ENCODE assay signal across 17 mouse cellular contexts in genomic region chr3:36532738-36533137, GRCm38 (mm10). TPM values are rescaled to one million over a fixed set of nuclear protein-coding genes. Genes with fewer than 3 reads are reported as not detected.
A peak's percentile ranks its signal among the peaks of the same experiment; 100 is the strongest.
DNase-seq lines count a peak whose midpoint lies in the region; ATAC-seq and TF ChIP-seq lines count a peak whose summit lies in the region.
"Had no signal": no experiment of that assay in that cellular context is flagged by ENCODE, and none has a peak within 500 bp of the region (broad histone marks: within the 10 kb centered on the region; RNA-seq: fewer than 3 reads in every experiment).

No protein-coding gene starts in this region.

- no peaks in the 10 kb centered on the region for H3K36me3 ChIP-seq in heart, postnatal 0 days (replicated peaks; ENCODE audit: control insufficient read depth, insufficient read depth, low read length)
- H3K36me3 ChIP-seq in heart, adult 2 months (ENCODE audit: control insufficient read depth, insufficient read depth, low read length) = no peaks in the 10 kb centered on the region
- H3K36me3 ChIP-seq in intestine, embryonic 14.5 days (ENCODE audit: control insufficient read depth, insufficient read depth, low read length) = no peaks in the 10 kb centered on the region
- H3K36me3 ChIP-seq: hindbrain, embryonic 10.5 days; midbrain, embryonic 15.5 days; neural tube, embryonic 12.5 days had no signal

- H3K4me1 ChIP-seq in heart, postnatal 0 days (ENCODE audit: control insufficient read depth, insufficient read depth) = peaks cover 27% of the 10 kb centered on the region
- peaks cover 3% of the 10 kb centered on the region for H3K4me1 ChIP-seq in heart, adult 2 months (ENCODE audit: control insufficient read depth, insufficient read depth, low read length)
- H3K4me1 ChIP-seq in brown adipose tissue, adult 24 weeks (ENCODE audit: control insufficient read depth, insufficient read depth, insufficient read length, low read length) = peaks cover 7% of the 10 kb centered on the region; the same call in 1 of the 2 replicates
- peaks cover 8% of the 10 kb centered on the region for H3K4me1 ChIP-seq in intestine, embryonic 14.5 days (replicated peaks; ENCODE audit: control insufficient read depth, insufficient read depth, low read length)

- H3K9ac ChIP-seq in heart, postnatal 0 days (replicated peaks; ENCODE audit: low read depth, low read length) = no peak overlapping the region
- H3K9ac ChIP-seq in heart, adult 2 months (ENCODE audit: low read depth, low read length) = no peak overlapping the region
- H3K9ac ChIP-seq in intestine, embryonic 14.5 days (ENCODE audit: low read length) = no peak overlapping the region
- H3K9ac ChIP-seq: midbrain, embryonic 15.5 days; neural tube, embryonic 12.5 days had no signal

- WGBS in heart, postnatal 0 days = 56% methylated on average over 7 of the region's 7 CpGs
- WGBS in heart, adult 2 months = 73% methylated on average over 7 of the region's 7 CpGs
- 28% methylated on average over 7 of the region's 7 CpGs for WGBS in intestine, embryonic 14.5 days

- peak overlapping the region; percentile 11 for H3K27ac ChIP-seq in heart, postnatal 0 days (ENCODE audit: low read depth)
- no peak overlapping the region for H3K27ac ChIP-seq in heart, adult 2 months
- no peak overlapping the region for H3K27ac ChIP-seq in brown adipose tissue, adult 24 weeks (replicated peaks; ENCODE audit: low read depth, low read length)
- peak overlapping the region; percentile 38; the same call in 1 of the 2 replicates for H3K27ac ChIP-seq in intestine, embryonic 14.5 days (ENCODE audit: low read depth)
- H3K27ac ChIP-seq: hindbrain, embryonic 10.5 days; midbrain, embryonic 15.5 days; neural tube, embryonic 12.5 days had no signal

- H3K9me3 ChIP-seq in heart, postnatal 0 days (replicated peaks; ENCODE audit: control insufficient read depth, low read length) = no peaks in the 10 kb centered on the region
- no peaks in the 10 kb centered on the region for H3K9me3 ChIP-seq in intestine, embryonic 14.5 days (ENCODE audit: control insufficient read depth, low read length)
- H3K9me3 ChIP-seq: hindbrain, embryonic 10.5 days; midbrain, embryonic 15.5 days; neural tube, embryonic 12.5 days had no signal

- no peak for TF ChIP-seq EP300 in heart, postnatal 0 days (IDR thresholded peaks at IDR 0.05; ENCODE audit: low read depth)
- TF ChIP-seq EP300 in heart, adult 2 months (IDR thresholded peaks at IDR 0.05; ENCODE audit: insufficient read depth, low read depth, low read length) = no peak

- no peak overlapping the region for H3K4me3 ChIP-seq in heart, postnatal 0 days (ENCODE audit: low read depth, low read length)
- no peak overlapping the region for H3K4me3 ChIP-seq in heart, adult 2 months
- 0 out of 2 replicates have a peak overlapping the region, but pooled peaks have one; percentile 0 for H3K4me3 ChIP-seq in brown adipose tissue, adult 24 weeks (ENCODE audit: insufficient read depth, low read depth, low read length)
- no peak overlapping the region for H3K4me3 ChIP-seq in intestine, embryonic 14.5 days (ENCODE audit: low read depth, low read length)

- DNase-seq in heart, postnatal 0 days (ENCODE audit: low spot score) = no peak
- no peak for DNase-seq in heart, adult 2 months
- peak; percentile 55 for DNase-seq in intestine, embryonic 14.5 days (ENCODE audit: low spot score)
- peak; percentile 31 for DNase-seq in retina, postnatal 1 day
- no peak for DNase-seq in gastrocnemius, postnatal 4 days (ENCODE audit: low spot score in 2 of 2)
- DNase-seq in spleen, adult 12 weeks (ENCODE audit: low spot score) = no peak
- DNase-seq: cerebellum, adult 9-10 months; gastrocnemius, postnatal 14 days; kidney, adult 8-10 months; thymus, postnatal 36 days had no signal

- H3K79me2 ChIP-seq in heart, adult 2 months (replicated peaks; ENCODE audit: control insufficient read depth, insufficient read depth, low read length) = no peaks in the 10 kb centered on the region

- ATAC-seq in heart, postnatal 0 days (ENCODE audit: insufficient read depth, low read depth) = no peak
- no peak; the same call in 1 of the 2 replicates for ATAC-seq in intestine, embryonic 14.5 days (replicated peaks; ENCODE audit: low FRiP score, low TSS enrichment, low read depth)
- ATAC-seq: forebrain, postnatal 0 days; midbrain, embryonic 15.5 days had no signal

- no peak for TF ChIP-seq POLR2A in heart, adult 2 months (IDR thresholded peaks at IDR 0.05; ENCODE audit: insufficient read depth, low read depth, low read length)

- intact Hi-C loops in heart, adult 2 months (cut with DNase I) = no loop called here

- H3K27me3 ChIP-seq in heart, postnatal 0 days (ENCODE audit: control insufficient read depth, insufficient read depth, low read length) = no peaks in the 10 kb centered on the region
- H3K27me3 ChIP-seq in heart, adult 2 months (ENCODE audit: control insufficient read depth, insufficient read depth, low read length) = no peaks in the 10 kb centered on the region
- H3K27me3 ChIP-seq in intestine, embryonic 14.5 days (replicated peaks; ENCODE audit: control insufficient read depth, insufficient read depth, low read length) = no peaks in the 10 kb centered on the region
- H3K27me3 ChIP-seq: CH12.LX had no signal

- H3K4me2 ChIP-seq in heart, postnatal 0 days (ENCODE audit: low read depth, low read length) = no peak overlapping the region; the same call in 1 of the 2 replicates
- H3K4me2 ChIP-seq in intestine, embryonic 14.5 days (ENCODE audit: low read length) = peak overlapping the region; percentile 65; the same call in 1 of the 2 replicates

- TF ChIP-seq CTCF in heart, postnatal 0 days (IDR thresholded peaks at IDR 0.05; ENCODE audit: low read depth) = no peak
- TF ChIP-seq CTCF in heart, adult 2 months (IDR thresholded peaks at IDR 0.05) = no peak

RNA-seq across cellular contexts. Expression of gene Gm11549, which starts 11.1 kb away (rescaled TPM):
- 0.66 TPM in 1 of 2 replicates, not detected in the other for total RNA-seq in heart, postnatal 0 days (2014; rRNA removed; ENCODE audit: low replicate concordance)
- polyA plus RNA-seq in heart, postnatal 0 days (2015; fragmentation: Nextera tagmentation; extraction: Ambion mirVana) = 0.07 and 0.26 TPM in 2 replicates
- not detected for total RNA-seq in heart, adult 2 months (2021)
- not detected in 2 replicates for polyA plus RNA-seq in heart, adult 2 months (2012; rRNA removed)
- polyA plus RNA-seq in brown adipose tissue, adult 24 weeks (2012; ENCODE audit: insufficient read depth, insufficient read length, missing spikeins) = not detected in 2 replicates
- polyA plus RNA-seq in intestine, embryonic 14.5 days (2014; fragmentation: Nextera tagmentation; extraction: Ambion mirVana) = 0.16 and 0.20 TPM in 2 replicates
- under 1 TPM in 1 of 2 experiments, not detected in 1; 0.61 TPM for total RNA-seq in gastrocnemius, postnatal 4 days (2021)
- total RNA-seq: CH12.LX had no signal

RNA-seq across cellular contexts. Expression of gene Exosc9, which starts 19.7 kb away (rescaled TPM):
- total RNA-seq in heart, postnatal 0 days (2014; rRNA removed; ENCODE audit: low replicate concordance) = 22.6 and 31.7 TPM in 2 replicates
- 39.6 and 40.9 TPM in 2 replicates for polyA plus RNA-seq in heart, postnatal 0 days (2015; fragmentation: Nextera tagmentation; extraction: Ambion mirVana)
- 10 to 100 TPM; 15.6 to 16.4 TPM for total RNA-seq in heart, adult 2 months (2021)
- polyA plus RNA-seq in heart, adult 2 months (2012; rRNA removed) = 8.2 and 16.1 TPM in 2 replicates
- polyA plus RNA-seq in brown adipose tissue, adult 24 weeks (2012; ENCODE audit: insufficient read depth, insufficient read length, missing spikeins) = 27.0 and 31.0 TPM in 2 replicates
- polyA plus RNA-seq in intestine, embryonic 14.5 days (2014; fragmentation: Nextera tagmentation; extraction: Ambion mirVana) = 60.7 and 62.1 TPM in 2 replicates
- total RNA-seq in gastrocnemius, postnatal 4 days (2021) = 10 to 100 TPM; 25.8 to 33.7 TPM

RNA-seq across cellular contexts. Expression of gene Ccna2, which starts 39.2 kb away (rescaled TPM):
- 172 and 290 TPM in 2 replicates for total RNA-seq in heart, postnatal 0 days (2014; rRNA removed; ENCODE audit: low replicate concordance)
- 41.9 and 44.0 TPM in 2 replicates for polyA plus RNA-seq in heart, postnatal 0 days (2015; fragmentation: Nextera tagmentation; extraction: Ambion mirVana)
- under 1 TPM; 0.63 to 0.66 TPM for total RNA-seq in heart, adult 2 months (2021)
- 0.74 and 1.1 TPM in 2 replicates for polyA plus RNA-seq in heart, adult 2 months (2012; rRNA removed)
- polyA plus RNA-seq in brown adipose tissue, adult 24 weeks (2012; ENCODE audit: insufficient read depth, insufficient read length, missing spikeins) = 0.79 TPM in 1 of 2 replicates, not detected in the other
- 210 and 219 TPM in 2 replicates for polyA plus RNA-seq in intestine, embryonic 14.5 days (2014; fragmentation: Nextera tagmentation; extraction: Ambion mirVana)
- total RNA-seq in gastrocnemius, postnatal 4 days (2021) = 10 to 100 TPM; 35.6 to 41.1 TPM

RNA-seq across cellular contexts. Expression of gene 1810062G17Rik, which starts 57.0 kb away (rescaled TPM):
- 6.2 TPM in 1 of 2 replicates, not detected in the other for total RNA-seq in heart, postnatal 0 days (2014; rRNA removed; ENCODE audit: low replicate concordance)
- 1.2 and 1.8 TPM in 2 replicates for polyA plus RNA-seq in heart, postnatal 0 days (2015; fragmentation: Nextera tagmentation; extraction: Ambion mirVana)
- not detected for total RNA-seq in heart, adult 2 months (2021)
- 0.70 and 0.96 TPM in 2 replicates for polyA plus RNA-seq in heart, adult 2 months (2012; rRNA removed)
- 2.1 and 3.8 TPM in 2 replicates for polyA plus RNA-seq in brown adipose tissue, adult 24 weeks (2012; ENCODE audit: insufficient read depth, insufficient read length, missing spikeins)
- polyA plus RNA-seq in intestine, embryonic 14.5 days (2014; fragmentation: Nextera tagmentation; extraction: Ambion mirVana) = 1.7 and 1.9 TPM in 2 replicates
- 1 to 10 TPM; 1.0 to 1.4 TPM for total RNA-seq in gastrocnemius, postnatal 4 days (2021)
- total RNA-seq: forebrain, postnatal 0 days; layer of hippocampus, adult 8-10 months had no signal

RNA-seq across cellular contexts. Expression of gene Anxa5, which starts 57.0 kb away (rescaled TPM):
- 162 and 218 TPM in 2 replicates for total RNA-seq in heart, postnatal 0 days (2014; rRNA removed; ENCODE audit: low replicate concordance)
- 261 and 263 TPM in 2 replicates for polyA plus RNA-seq in heart, postnatal 0 days (2015; fragmentation: Nextera tagmentation; extraction: Ambion mirVana)
- 100 to 1,000 TPM; 119 to 131 TPM for total RNA-seq in heart, adult 2 months (2021)
- polyA plus RNA-seq in heart, adult 2 months (2012; rRNA removed) = 202 and 223 TPM in 2 replicates
- polyA plus RNA-seq in brown adipose tissue, adult 24 weeks (2012; ENCODE audit: insufficient read depth, insufficient read length, missing spikeins) = 448 and 597 TPM in 2 replicates
- polyA plus RNA-seq in intestine, embryonic 14.5 days (2014; fragmentation: Nextera tagmentation; extraction: Ambion mirVana) = 240 and 277 TPM in 2 replicates
- 100 to 1,000 TPM; 211 to 234 TPM for total RNA-seq in gastrocnemius, postnatal 4 days (2021)

Comparison
In these comparisons a context has a peak if more than half of its experiments do, and no peak if none do; other contexts are left out.
1. H3K27ac ChIP-seq: peak in heart, postnatal 0 days (single experiment) and intestine, embryonic 14.5 days (single experiment); none in heart, adult 2 months (single experiment) and brown adipose tissue, adult 24 weeks (single experiment).
2. RNA of gene Ccna2, which starts 39.2 kb away (polyA plus RNA-seq): 210 to 219 TPM in intestine, embryonic 14.5 days and 41.9 to 44.0 TPM in heart, postnatal 0 days; 0.74 to 1.1 TPM in heart, adult 2 months and 0.79 TPM in brown adipose tissue, adult 24 weeks; every median in the first group is over 10 times any median in the second.
3. DNase-seq: peak in intestine, embryonic 14.5 days (single experiment) and retina, postnatal 1 day (single experiment); none in heart, postnatal 0 days (single experiment), heart, adult 2 months (0 of 2), gastrocnemius, postnatal 4 days (0 of 2) and spleen, adult 12 weeks (single experiment).